Mouse (Mus musculus): ENCODE measurements around the gene Ipo11. TPM values are rescaled to one million over a fixed set of nuclear protein-coding genes. Genes with fewer than 3 reads are reported as not detected.

Ipo11 gene
- polyA plus RNA-seq, 1 experiment from 2014 or later = 57.7 TPM

- no peak for ATAC-seq (replicated peaks; ENCODE audit: low FRiP score, low TSS enrichment, low read depth)
- H3K27ac ChIP-seq (ENCODE audit: low read depth) = no peak overlapping the region
These were observed 116.6 kb downstream of the Ipo11 start for GRCm38 (mm10) chr13:106820149-106820548.

GRCm38 (mm10) chr13:106819749-106820148, 117.0 kb downstream of the Ipo11 start:
- Histone ChIP-seq H3K27ac (ENCODE audit: low read depth) (no peak overlapping the region), H3K9ac (ENCODE audit: low read length) (no peak overlapping the region), H3K4me1 (replicated peaks; ENCODE audit: control insufficient read depth, insufficient read depth, low read length) (no peaks in the 10 kb centered on the region; the same call in 1 of the 2 replicates), H3K36me3 (ENCODE audit: control insufficient read depth, insufficient read depth, low read length) (peaks cover 7% of the 10 kb centered on the region; the same call in 1 of the 2 replicates), H3K9me3 (ENCODE audit: control insufficient read depth, low read length) (no peaks in the 10 kb centered on the region), H3K27me3 (replicated peaks; ENCODE audit: control insufficient read depth, insufficient read depth, low read length) (no peaks in the 10 kb centered on the region), H3K4me2 (ENCODE audit: low read length) (no peak overlapping the region), H3K4me3 (ENCODE audit: low read depth, low read length) (no peak overlapping the region)
- ATAC-seq (replicated peaks; ENCODE audit: low FRiP score, low TSS enrichment, low read depth) (no peak), DNase-seq (ENCODE audit: low spot score) (no peak)
- 87% methylated on average over 4 of the region's 4 CpGs for WGBS

More at GRCm38 (mm10) chr13:106820149-106820548, 116.6 kb downstream of the Ipo11 start:
- Histone ChIP-seq H3K4me1 (replicated peaks; ENCODE audit: control insufficient read depth, insufficient read depth, low read length) (no peaks in the 10 kb centered on the region; the same call in 1 of the 2 replicates), H3K9ac (ENCODE audit: low read length) (no peak overlapping the region), H3K27me3 (replicated peaks; ENCODE audit: control insufficient read depth, insufficient read depth, low read length) (no peaks in the 10 kb centered on the region), H3K36me3 (ENCODE audit: control insufficient read depth, insufficient read depth, low read length) (peaks cover 7% of the 10 kb centered on the region; the same call in 1 of the 2 replicates), H3K9me3 (ENCODE audit: control insufficient read depth, low read length) (no peaks in the 10 kb centered on the region), H3K4me3 (ENCODE audit: low read depth, low read length) (no peak overlapping the region), H3K4me2 (ENCODE audit: low read length) (no peak overlapping the region)
- WGBS = 85% methylated on average over 2 of the region's 2 CpGs
- no peak for DNase-seq (ENCODE audit: low spot score)

- no peak for ATAC-seq (replicated peaks; ENCODE audit: low FRiP score, low TSS enrichment, low read depth)
- WGBS = 89% methylated on average over 5 of the region's 5 CpGs
These were observed 119.7 kb downstream of the Ipo11 start for GRCm38 (mm10) chr13:106817066-106817465.

GRCm38 (mm10) chr13:106813519-106813918, 123.2 kb downstream of the Ipo11 start:
- WGBS = 77% methylated on average over 4 of the region's 4 CpGs

More at GRCm38 (mm10) chr13:106817066-106817465, 119.7 kb downstream of the Ipo11 start:
- Histone ChIP-seq H3K4me1 (replicated peaks; ENCODE audit: control insufficient read depth, insufficient read depth, low read length) (no peaks in the 10 kb centered on the region; the same call in 1 of the 2 replicates), H3K36me3 (ENCODE audit: control insufficient read depth, insufficient read depth, low read length) (peaks cover 7% of the 10 kb centered on the region; the same call in 1 of the 2 replicates), H3K27me3 (replicated peaks; ENCODE audit: control insufficient read depth, insufficient read depth, low read length) (no peaks in the 10 kb centered on the region), H3K9ac (ENCODE audit: low read length) (no peak overlapping the region), H3K4me2 (ENCODE audit: low read length) (no peak overlapping the region), H3K4me3 (ENCODE audit: low read depth, low read length) (no peak overlapping the region), H3K27ac (ENCODE audit: low read depth) (no peak overlapping the region), H3K9me3 (ENCODE audit: control insufficient read depth, low read length) (no peaks in the 10 kb centered on the region)
- no peak for DNase-seq (ENCODE audit: low spot score)

GRCm38 (mm10) chr13:106813087-106813486, 123.7 kb downstream of the Ipo11 start:
- DNase-seq (ENCODE audit: low spot score) (no peak), ATAC-seq (replicated peaks; ENCODE audit: low FRiP score, low TSS enrichment, low read depth) (no peak)
- H3K4me2 ChIP-seq (ENCODE audit: low read length) = no peak overlapping the region
- H3K9ac ChIP-seq (ENCODE audit: low read length) = no peak overlapping the region
- H3K36me3 ChIP-seq (ENCODE audit: control insufficient read depth, insufficient read depth, low read length) = peaks cover 16% of the 10 kb centered on the region
- H3K27me3 ChIP-seq (replicated peaks; ENCODE audit: control insufficient read depth, insufficient read depth, low read length) = no peaks in the 10 kb centered on the region
- no peaks in the 10 kb centered on the region for H3K9me3 ChIP-seq (ENCODE audit: control insufficient read depth, low read length)
- WGBS = 86% methylated on average over 9 of the region's 9 CpGs
- H3K4me1 ChIP-seq (replicated peaks; ENCODE audit: control insufficient read depth, insufficient read depth, low read length) = no peaks in the 10 kb centered on the region
- no peak overlapping the region for H3K4me3 ChIP-seq (ENCODE audit: low read depth, low read length)
- H3K27ac ChIP-seq (ENCODE audit: low read depth) = no peak overlapping the region

More at GRCm38 (mm10) chr13:106813519-106813918, 123.2 kb downstream of the Ipo11 start:
- H3K9me3 ChIP-seq (ENCODE audit: control insufficient read depth, low read length) = no peaks in the 10 kb centered on the region
- DNase-seq (ENCODE audit: low spot score) = no peak
- no peak overlapping the region for H3K4me2 ChIP-seq (ENCODE audit: low read length)
- no peak for ATAC-seq (replicated peaks; ENCODE audit: low FRiP score, low TSS enrichment, low read depth)
- no peak overlapping the region for H3K4me3 ChIP-seq (ENCODE audit: low read depth, low read length)
- H3K4me1 ChIP-seq (replicated peaks; ENCODE audit: control insufficient read depth, insufficient read depth, low read length) = no peaks in the 10 kb centered on the region
- H3K27ac ChIP-seq (ENCODE audit: low read depth) = no peak overlapping the region
- H3K36me3 ChIP-seq (ENCODE audit: control insufficient read depth, insufficient read depth, low read length) = peaks cover 16% of the 10 kb centered on the region
- no peak overlapping the region for H3K9ac ChIP-seq (ENCODE audit: low read length)
- H3K27me3 ChIP-seq (replicated peaks; ENCODE audit: control insufficient read depth, insufficient read depth, low read length) = no peaks in the 10 kb centered on the region

- Histone ChIP-seq H3K27me3 (replicated peaks; ENCODE audit: control insufficient read depth, insufficient read depth, low read length) (no peaks in the 10 kb centered on the region), H3K9me3 (ENCODE audit: control insufficient read depth, low read length) (no peaks in the 10 kb centered on the region), H3K27ac (ENCODE audit: low read depth) (no peak overlapping the region), H3K36me3 (ENCODE audit: control insufficient read depth, insufficient read depth, low read length) (peaks cover 16% of the 10 kb centered on the region), H3K4me1 (replicated peaks; ENCODE audit: control insufficient read depth, insufficient read depth, low read length) (no peaks in the 10 kb centered on the region), H3K9ac (ENCODE audit: low read length) (no peak overlapping the region), H3K4me2 (ENCODE audit: low read length) (no peak overlapping the region), H3K4me3 (ENCODE audit: low read depth, low read length) (no peak overlapping the region)
- ATAC-seq (replicated peaks; ENCODE audit: low FRiP score, low TSS enrichment, low read depth) = no peak
- WGBS = 97% methylated on average over 7 of the region's 7 CpGs
- no peak for DNase-seq (ENCODE audit: low spot score)
These were observed 126.6 kb downstream of the Ipo11 start for GRCm38 (mm10) chr13:106810156-106810555.

GRCm38 (mm10) chr13:106808821-106809220, 127.9 kb downstream of the Ipo11 start:
- 86% methylated on average over 6 of the region's 6 CpGs for WGBS
- DNase-seq (ENCODE audit: low spot score) = no peak
- Histone ChIP-seq H3K4me1 (replicated peaks; ENCODE audit: control insufficient read depth, insufficient read depth, low read length) (no peaks in the 10 kb centered on the region), H3K4me2 (ENCODE audit: low read length) (no peak overlapping the region), H3K27me3 (replicated peaks; ENCODE audit: control insufficient read depth, insufficient read depth, low read length) (no peaks in the 10 kb centered on the region), H3K36me3 (ENCODE audit: control insufficient read depth, insufficient read depth, low read length) (peaks cover 16% of the 10 kb centered on the region), H3K27ac (ENCODE audit: low read depth) (no peak overlapping the region), H3K9me3 (ENCODE audit: control insufficient read depth, low read length) (no peaks in the 10 kb centered on the region), H3K4me3 (ENCODE audit: low read depth, low read length) (no peak overlapping the region), H3K9ac (ENCODE audit: low read length) (no peak overlapping the region)
- no peak for ATAC-seq (replicated peaks; ENCODE audit: low FRiP score, low TSS enrichment, low read depth)

- Histone ChIP-seq H3K4me3 (ENCODE audit: low read depth, low read length) (no peak overlapping the region), H3K9me3 (ENCODE audit: control insufficient read depth, low read length) (no peaks in the 10 kb centered on the region), H3K4me1 (replicated peaks; ENCODE audit: control insufficient read depth, insufficient read depth, low read length) (no peaks in the 10 kb centered on the region), H3K27me3 (replicated peaks; ENCODE audit: control insufficient read depth, insufficient read depth, low read length) (no peaks in the 10 kb centered on the region), H3K9ac (ENCODE audit: low read length) (no peak overlapping the region), H3K4me2 (ENCODE audit: low read length) (no peak overlapping the region), H3K36me3 (ENCODE audit: control insufficient read depth, insufficient read depth, low read length) (peaks cover 16% of the 10 kb centered on the region), H3K27ac (ENCODE audit: low read depth) (no peak overlapping the region)
- 96% methylated on average over 2 of the region's 2 CpGs for WGBS
- DNase-seq (ENCODE audit: low spot score) (no peak), ATAC-seq (replicated peaks; ENCODE audit: low FRiP score, low TSS enrichment, low read depth) (no peak)
These were observed 128.4 kb downstream of the Ipo11 start for GRCm38 (mm10) chr13:106808315-106808714.

- 87% methylated on average over 5 of the region's 5 CpGs for WGBS
- no peak for ATAC-seq (replicated peaks; ENCODE audit: low FRiP score, low TSS enrichment, low read depth)
- Histone ChIP-seq H3K36me3 (ENCODE audit: control insufficient read depth, insufficient read depth, low read length) (peaks cover 16% of the 10 kb centered on the region), H3K4me2 (ENCODE audit: low read length) (no peak overlapping the region), H3K9ac (ENCODE audit: low read length) (no peak overlapping the region), H3K4me3 (ENCODE audit: low read depth, low read length) (no peak overlapping the region), H3K4me1 (replicated peaks; ENCODE audit: control insufficient read depth, insufficient read depth, low read length) (no peaks in the 10 kb centered on the region), H3K9me3 (ENCODE audit: control insufficient read depth, low read length) (no peaks in the 10 kb centered on the region), H3K27ac (ENCODE audit: low read depth) (no peak overlapping the region), H3K27me3 (replicated peaks; ENCODE audit: control insufficient read depth, insufficient read depth, low read length) (no peaks in the 10 kb centered on the region)
- no peak for DNase-seq (ENCODE audit: low spot score)
These were observed 129.5 kb downstream of the Ipo11 start for GRCm38 (mm10) chr13:106807303-106807702.
